Mouse (Mus musculus) hindbrain, embryonic 13.5 days (tissue): Measurements from ENCODE around the gene Tuba4a. TPM values are rescaled to one million over a fixed set of nuclear protein-coding genes. Genes with fewer than 3 reads are reported as not detected.
"Not testable (repeated sequence)": the region's sequence is repeated elsewhere in the genome, so short reads cannot be mapped to it uniquely, and the experiment has no call there.

ENCODE experiments used
- ATAC-seq: fragments of 200-750 bp; cut with Nextera tagmentation; 2 replicates; pipeline ENCODE4 v1.8.0; 2017; ENCODE audit warnings: moderate TSS enrichment; ENCODE audit not compliant: low FRiP score
- H3K27ac ChIP-seq: fragments of 300-500 bp; sonication (generic); 2 replicates; pipeline ENCODE4 v1.5.1; 2015; ENCODE audit warnings: inconsistent platforms, mild to moderate bottlenecking, moderate library complexity
- H3K27me3 ChIP-seq: fragments of 300-500 bp; sonication (generic); 2 replicates; pipeline ENCODE4 v1.6.1; 2015; ENCODE audit warnings: mild to moderate bottlenecking, inconsistent platforms
- H3K36me3 ChIP-seq: fragments of 300-500 bp; sonication (generic); 2 replicates; pipeline ENCODE4 v1.6.1; 2015; ENCODE audit warnings: mild to moderate bottlenecking, inconsistent platforms
- H3K4me1 ChIP-seq: fragments of 300-500 bp; sonication (generic); replicated peaks from 2 replicates; pipeline ENCODE4 v1.6.1; 2015; ENCODE audit warnings: inconsistent platforms
- H3K4me2 ChIP-seq: fragments of 300-500 bp; sonication (generic); 2 replicates; pipeline ENCODE4 v1.6.1; 2015; ENCODE audit warnings: inconsistent platforms, mild to moderate bottlenecking, moderate library complexity
- H3K4me3 ChIP-seq: fragments of 300-500 bp; sonication (generic); 2 replicates; pipeline ENCODE4 v1.5.1; 2015; ENCODE audit warnings: mild to moderate bottlenecking, inconsistent platforms
- H3K9ac ChIP-seq: fragments of 300-500 bp; sonication (generic); 2 replicates; pipeline ENCODE4 v1.6.1; 2015; ENCODE audit warnings: mild to moderate bottlenecking, inconsistent platforms
- H3K9me3 ChIP-seq: fragments of 300-500 bp; sonication (generic); 2 replicates; pipeline ENCODE4 v1.6.1; 2016; ENCODE audit warnings: inconsistent platforms
- WGBS: fragments of 180-500 bp; shearing (Covaris S2); methylation state at CpG from one replicate; pipeline ENCODE4 v1.1.7; 2015; 5-methylcytosine and 5-hydroxymethylcytosine counted together
- polyA plus RNA-seq: library from polyadenylated mRNA; unstranded; fragments of >200 nt; fragmentation: Nextera tagmentation; extraction: Ambion mirVana; gene quantifications from 2 replicates; pipeline ENCODE4 v1.2.1, GENCODE M21; 2015

Gene Tuba4a
- polyA plus RNA-seq, 1 experiment from 2014 or later = 7.1 TPM

- Histone ChIP-seq H3K9me3 (no peaks in the 10 kb centered on the region), H3K4me2 (no peak overlapping the region), H3K4me3 (no peak overlapping the region), H3K36me3 (no peaks in the 10 kb centered on the region), H3K4me1 (peaks cover 32% of the 10 kb centered on the region), H3K27me3 (0 out of 2 replicates have a peak, but pooled peaks cover 9% of the 10 kb centered on the region), H3K27ac (no peak overlapping the region), H3K9ac (no peak overlapping the region)
- 60% methylated on average over 3 of the region's 3 CpGs for WGBS
- ATAC-seq = no peak
These were observed 30.8 kb upstream of the Tuba4a start for GRCm38 (mm10) chr1:75250498-75250897.

GRCm38 (mm10) chr1:75248041-75248772 lies 28.5 kb upstream of the Tuba4a start:
- no peak overlapping the region for H3K4me2 ChIP-seq
- ATAC-seq = no peak
- H3K4me3 ChIP-seq = no peak overlapping the region
- no peaks in the 10 kb centered on the region for H3K9me3 ChIP-seq
- no peak overlapping the region for H3K27ac ChIP-seq
- 56% methylated on average over 9 of the region's 9 CpGs for WGBS
- H3K27me3 ChIP-seq = 0 out of 2 replicates have a peak, but pooled peaks cover 9% of the 10 kb centered on the region
- peak overlapping the region; percentile 36; the same call in 1 of the 2 replicates for H3K9ac ChIP-seq
- peaks cover 21% of the 10 kb centered on the region for H3K4me1 ChIP-seq
- H3K36me3 ChIP-seq = peaks cover 13% of the 10 kb centered on the region

GRCm38 (mm10) chr1:75247071-75247930 lies 27.6 kb upstream of the Tuba4a start:
- Histone ChIP-seq H3K4me1 (peaks cover 21% of the 10 kb centered on the region), H3K27me3 (0 out of 2 replicates have a peak, but pooled peaks cover 2% of the 10 kb centered on the region), H3K27ac (no peak overlapping the region), H3K4me3 (no peak overlapping the region), H3K36me3 (peaks cover 18% of the 10 kb centered on the region), H3K4me2 (no peak overlapping the region), H3K9ac (peak overlapping the region; percentile 36), H3K9me3 (no peaks in the 10 kb centered on the region)
- ATAC-seq = no peak
- WGBS = 78% methylated on average over 16 of the region's 16 CpGs

- no peak overlapping the region for H3K4me3 ChIP-seq
- ATAC-seq = peak; percentile 55
- H3K9ac ChIP-seq = no peak overlapping the region
- no peaks in the 10 kb centered on the region for H3K27me3 ChIP-seq
- H3K4me2 ChIP-seq = no peak overlapping the region
- WGBS = 16% methylated on average over 4 of the region's 4 CpGs
- no peaks in the 10 kb centered on the region for H3K9me3 ChIP-seq
- H3K36me3 ChIP-seq = peaks cover 33% of the 10 kb centered on the region
- H3K27ac ChIP-seq = no peak overlapping the region
- peaks cover 13% of the 10 kb centered on the region for H3K4me1 ChIP-seq
These were observed 25.2 kb upstream of the Tuba4a start for GRCm38 (mm10) chr1:75244836-75245235.

- Histone ChIP-seq H3K4me2 (no peak overlapping the region), H3K27ac (no peak overlapping the region), H3K9me3 (no peaks in the 10 kb centered on the region), H3K27me3 (no peaks in the 10 kb centered on the region), H3K4me1 (peaks cover 13% of the 10 kb centered on the region), H3K36me3 (peaks cover 38% of the 10 kb centered on the region), H3K4me3 (no peak overlapping the region), H3K9ac (no peak overlapping the region)
- WGBS = 90% methylated on average over 12 of the region's 12 CpGs
- ATAC-seq = peak; percentile 30; the same call in 1 of the 2 replicates
These were observed 24.6 kb upstream of the Tuba4a start for GRCm38 (mm10) chr1:75244175-75244826.

- H3K9ac ChIP-seq = no peak overlapping the region
- no peak overlapping the region for H3K4me3 ChIP-seq
- no peak overlapping the region for H3K27ac ChIP-seq
- peaks cover 17% of the 10 kb centered on the region for H3K4me1 ChIP-seq
- ATAC-seq = no peak
- WGBS = 88% methylated on average over 14 of the region's 14 CpGs
- H3K4me2 ChIP-seq = no peak overlapping the region
- H3K9me3 ChIP-seq = no peaks in the 10 kb centered on the region
- H3K27me3 ChIP-seq = no peaks in the 10 kb centered on the region
- H3K36me3 ChIP-seq = peaks cover 40% of the 10 kb centered on the region
These were observed 23.7 kb upstream of the Tuba4a start for GRCm38 (mm10) chr1:75243411-75243810.

- Histone ChIP-seq H3K36me3 (peaks cover 40% of the 10 kb centered on the region), H3K9me3 (no peaks in the 10 kb centered on the region), H3K4me2 (no peak overlapping the region), H3K27ac (no peak overlapping the region), H3K27me3 (no peaks in the 10 kb centered on the region), H3K4me1 (peaks cover 27% of the 10 kb centered on the region), H3K9ac (no peak overlapping the region), H3K4me3 (no peak overlapping the region)
- ATAC-seq = no peak
- 86% methylated on average over 10 of the region's 10 CpGs for WGBS
These were observed 19.9 kb upstream of the Tuba4a start for GRCm38 (mm10) chr1:75239591-75239990.

- Histone ChIP-seq H3K36me3 (peaks cover 19% of the 10 kb centered on the region), H3K27me3 (0 out of 2 replicates have a peak, but pooled peaks cover 6% of the 10 kb centered on the region), H3K9me3 (no peaks in the 10 kb centered on the region), H3K9ac (peak within 1 kb of the TSS; percentile 91), H3K4me3 (peak within 1 kb of the TSS; percentile 70), H3K4me1 (peaks cover 28% of the 10 kb centered on the region), H3K4me2 (peak within 1 kb of the TSS; percentile 88), H3K27ac (peak within 1 kb of the TSS; percentile 91)
- under 1% methylated on average over 61 of the region's 64 CpGs for WGBS
- peak; percentile 89 for ATAC-seq
These were observed 16.7 kb upstream of the Tuba4a start, which contains the start of gene Dnajb2 for GRCm38 (mm10) chr1:75236117-75237050. TSS of gene Dnajb2 (plus strand) at chr1:75236406.

- 0 out of 2 replicates have a peak, but pooled peaks cover 16% of the 10 kb centered on the region for H3K27me3 ChIP-seq
- H3K4me3 ChIP-seq = no peak overlapping the region
- peaks cover 4% of the 10 kb centered on the region for H3K36me3 ChIP-seq
- H3K9me3 ChIP-seq = no peaks in the 10 kb centered on the region
- peak; percentile 54; the same call in 1 of the 2 replicates for ATAC-seq
- H3K27ac ChIP-seq = peak overlapping the region; percentile 41; the same call in 1 of the 2 replicates
- no peak overlapping the region for H3K9ac ChIP-seq
- WGBS = 2% methylated on average over 8 of the region's 8 CpGs
- no peak overlapping the region for H3K4me2 ChIP-seq
- peaks cover 28% of the 10 kb centered on the region for H3K4me1 ChIP-seq
These were observed 14.9 kb upstream of the Tuba4a start for GRCm38 (mm10) chr1:75234606-75235005.

GRCm38 (mm10) chr1:75232489-75232888 lies 12.8 kb upstream of the Tuba4a start:
- H3K4me2 ChIP-seq = not testable (repeated sequence)
- WGBS = 64% methylated on average over 4 of the region's 4 CpGs

GRCm38 (mm10) chr1:75231664-75232152 lies 12.0 kb upstream of the Tuba4a start, which contains the start of gene A630095N17Rik:
TSS of gene A630095N17Rik (minus strand) at chr1:75232102.
- Histone ChIP-seq H3K36me3 (no peaks in the 10 kb centered on the region), H3K27me3 (0 out of 2 replicates have a peak, but pooled peaks cover 19% of the 10 kb centered on the region), H3K27ac (no peak within 1 kb of the TSS), H3K4me1 (peaks cover 11% of the 10 kb centered on the region), H3K4me2 (no peak within 1 kb of the TSS), H3K9me3 (no peaks in the 10 kb centered on the region), H3K9ac (no peak within 1 kb of the TSS), H3K4me3 (no peak within 1 kb of the TSS)
- ATAC-seq = no peak
- WGBS = 71% methylated on average over 5 of the region's 5 CpGs

More at GRCm38 (mm10) chr1:75232489-75232888, 12.8 kb upstream of the Tuba4a start:
- H3K27ac ChIP-seq, H3K4me3 ChIP-seq, ATAC-seq, H3K36me3 ChIP-seq, H3K9ac ChIP-seq, H3K9me3 ChIP-seq: not testable (repeated sequence)
- Histone ChIP-seq H3K27me3 (0 out of 2 replicates have a peak, but pooled peaks cover 16% of the 10 kb centered on the region), H3K4me1 (peaks cover 19% of the 10 kb centered on the region)
